Mouse (Mus musculus): ENCODE data around the gene Rtn4rl1. TPM values are rescaled to one million over a fixed set of nuclear protein-coding genes. Genes with fewer than 3 reads are reported as not detected.
A peak's percentile ranks its signal among the peaks of the same experiment; 100 is the strongest.
"Not testable (repeated sequence)": the region's sequence is repeated elsewhere in the genome, so short reads cannot be mapped to it uniquely, and the experiment has no call there.

The Rtn4rl1 gene
- polyA plus RNA-seq, 1 experiment from 2014 or later, result 0.88 TPM

GRCm38 (mm10) chr11:75172151-75173094 is 21.2 kb upstream of the Rtn4rl1 start:
- H3K9me3 ChIP-seq (ENCODE audit: control insufficient read depth, low read depth, low read length), result no peaks in the 10 kb centered on the region
- no peak for ATAC-seq (ENCODE audit: insufficient number of reproducible peaks, insufficient read depth, low FRiP score, low read depth)
- H3K9ac ChIP-seq (replicated peaks; ENCODE audit: low read depth, low read length), result 0 out of 2 replicates have a peak overlapping the region, but pooled peaks have one; percentile 3
- WGBS, result under 1% methylated on average over 71 of the region's 75 CpGs
- no peak overlapping the region for H3K27ac ChIP-seq (ENCODE audit: low read length)
- H3K4me3 ChIP-seq (ENCODE audit: low read depth, low read length), result peak overlapping the region; percentile 51
- peaks cover 20% of the 10 kb centered on the region; the same call in 1 of the 2 replicates for H3K4me1 ChIP-seq (ENCODE audit: control insufficient read depth, insufficient read depth, low read length)
- peak overlapping the region; percentile 96 for H3K4me2 ChIP-seq (replicated peaks; ENCODE audit: low read depth, low read length)
- no peaks in the 10 kb centered on the region; the same call in 1 of the 2 replicates for H3K36me3 ChIP-seq (ENCODE audit: control insufficient read depth, insufficient read depth, low read length)
- 0 out of 2 replicates have a peak, but pooled peaks cover 8% of the 10 kb centered on the region for H3K27me3 ChIP-seq (ENCODE audit: control insufficient read depth, insufficient read depth, low read length)

- Histone ChIP-seq H3K4me2 (replicated peaks; ENCODE audit: low read depth, low read length) (peak overlapping the region; percentile 96), H3K4me1 (ENCODE audit: control insufficient read depth, insufficient read depth, low read length) (peaks cover 28% of the 10 kb centered on the region), H3K4me3 (ENCODE audit: low read depth, low read length) (peak overlapping the region; percentile 51), H3K27ac (ENCODE audit: low read length) (no peak overlapping the region), H3K9ac (replicated peaks; ENCODE audit: low read depth, low read length) (no peak overlapping the region), H3K27me3 (ENCODE audit: control insufficient read depth, insufficient read depth, low read length) (0 out of 2 replicates have a peak, but pooled peaks cover 8% of the 10 kb centered on the region), H3K36me3 (ENCODE audit: control insufficient read depth, insufficient read depth, low read length) (no peaks in the 10 kb centered on the region; the same call in 1 of the 2 replicates), H3K9me3 (ENCODE audit: control insufficient read depth, low read depth, low read length) (no peaks in the 10 kb centered on the region)
- peak; percentile 57 for ATAC-seq (ENCODE audit: insufficient number of reproducible peaks, insufficient read depth, low FRiP score, low read depth)
- under 1% methylated on average over 69 of the region's 71 CpGs for WGBS
Observed at GRCm38 (mm10) chr11:75173095-75173798, 20.3 kb upstream of the Rtn4rl1 start.

- Histone ChIP-seq H3K4me1 (ENCODE audit: control insufficient read depth, insufficient read depth, low read length) (peaks cover 28% of the 10 kb centered on the region), H3K9ac (replicated peaks; ENCODE audit: low read depth, low read length) (no peak overlapping the region), H3K27me3 (ENCODE audit: control insufficient read depth, insufficient read depth, low read length) (0 out of 2 replicates have a peak, but pooled peaks cover 8% of the 10 kb centered on the region), H3K4me2 (replicated peaks; ENCODE audit: low read depth, low read length) (peak overlapping the region; percentile 96), H3K27ac (ENCODE audit: low read length) (no peak overlapping the region), H3K36me3 (ENCODE audit: control insufficient read depth, insufficient read depth, low read length) (no peaks in the 10 kb centered on the region; the same call in 1 of the 2 replicates), H3K9me3 (ENCODE audit: control insufficient read depth, low read depth, low read length) (no peaks in the 10 kb centered on the region), H3K4me3 (ENCODE audit: low read depth, low read length) (peak overlapping the region; percentile 51)
- 1% methylated on average over 15 of the region's 15 CpGs for WGBS
- no peak for ATAC-seq (ENCODE audit: insufficient number of reproducible peaks, insufficient read depth, low FRiP score, low read depth)
Observed at GRCm38 (mm10) chr11:75173799-75174165, 19.8 kb upstream of the Rtn4rl1 start.

GRCm38 (mm10) chr11:75174574-75174973 is 19.0 kb upstream of the Rtn4rl1 start:
- peaks cover 27% of the 10 kb centered on the region for H3K4me1 ChIP-seq (ENCODE audit: control insufficient read depth, insufficient read depth, low read length)
- H3K9ac ChIP-seq (replicated peaks; ENCODE audit: low read depth, low read length); H3K27me3 ChIP-seq (ENCODE audit: control insufficient read depth, insufficient read depth, low read length); H3K4me2 ChIP-seq (replicated peaks; ENCODE audit: low read depth, low read length); H3K36me3 ChIP-seq (ENCODE audit: control insufficient read depth, insufficient read depth, low read length); H3K4me3 ChIP-seq (ENCODE audit: low read depth, low read length); H3K27ac ChIP-seq (ENCODE audit: low read length); ATAC-seq (ENCODE audit: insufficient number of reproducible peaks, insufficient read depth, low FRiP score, low read depth); H3K9me3 ChIP-seq (ENCODE audit: control insufficient read depth, low read depth, low read length): not testable (repeated sequence)
- WGBS, result 67% methylated on average over 6 of the region's 6 CpGs

- Histone ChIP-seq H3K4me3 (ENCODE audit: low read depth, low read length) (peak overlapping the region; percentile 72), H3K27ac (ENCODE audit: low read length) (peak overlapping the region; percentile 76), H3K4me1 (ENCODE audit: control insufficient read depth, insufficient read depth, low read length) (peaks cover 16% of the 10 kb centered on the region), H3K36me3 (ENCODE audit: control insufficient read depth, insufficient read depth, low read length) (peaks cover 15% of the 10 kb centered on the region), H3K9ac (replicated peaks; ENCODE audit: low read depth, low read length) (peak overlapping the region; percentile 66), H3K9me3 (ENCODE audit: control insufficient read depth, low read depth, low read length) (no peaks in the 10 kb centered on the region), H3K4me2 (replicated peaks; ENCODE audit: low read depth, low read length) (peak overlapping the region; percentile 93), H3K27me3 (ENCODE audit: control insufficient read depth, insufficient read depth, low read length) (no peaks in the 10 kb centered on the region)
- 50% methylated on average over 12 of the region's 12 CpGs for WGBS
- no peak for ATAC-seq (ENCODE audit: insufficient number of reproducible peaks, insufficient read depth, low FRiP score, low read depth)
Observed at GRCm38 (mm10) chr11:75178011-75178410, 15.6 kb upstream of the Rtn4rl1 start.

- peak; percentile 93 for ATAC-seq (ENCODE audit: insufficient number of reproducible peaks, insufficient read depth, low FRiP score, low read depth)
- peak within 1 kb of the TSS; percentile 93 for H3K4me2 ChIP-seq (replicated peaks; ENCODE audit: low read depth, low read length)
- H3K36me3 ChIP-seq (ENCODE audit: control insufficient read depth, insufficient read depth, low read length), result peaks cover 22% of the 10 kb centered on the region
- no peaks in the 10 kb centered on the region for H3K27me3 ChIP-seq (ENCODE audit: control insufficient read depth, insufficient read depth, low read length)
- peak within 1 kb of the TSS; percentile 66 for H3K9ac ChIP-seq (replicated peaks; ENCODE audit: low read depth, low read length)
- peaks cover 14% of the 10 kb centered on the region for H3K4me1 ChIP-seq (ENCODE audit: control insufficient read depth, insufficient read depth, low read length)
- H3K4me3 ChIP-seq (ENCODE audit: low read depth, low read length), result peak within 1 kb of the TSS; percentile 72
- under 1% methylated on average over 33 of the region's 33 CpGs for WGBS
- H3K27ac ChIP-seq (ENCODE audit: low read length), result peak within 1 kb of the TSS; percentile 76
- H3K9me3 ChIP-seq (ENCODE audit: control insufficient read depth, low read depth, low read length), result no peaks in the 10 kb centered on the region
Observed at GRCm38 (mm10) chr11:75178672-75179208, 14.8 kb upstream of the Rtn4rl1 start, which contains the start of gene Ovca2. TSS of gene Ovca2 (minus strand) at chr11:75178835.

GRCm38 (mm10) chr11:75183917-75184570 is 9.5 kb upstream of the Rtn4rl1 start:
- no peak overlapping the region for H3K27ac ChIP-seq (ENCODE audit: low read length)
- no peaks in the 10 kb centered on the region for H3K27me3 ChIP-seq (ENCODE audit: control insufficient read depth, insufficient read depth, low read length)
- 73% methylated on average over 2 of the region's 2 CpGs for WGBS
- H3K9ac ChIP-seq (replicated peaks; ENCODE audit: low read depth, low read length), result no peak overlapping the region
- no peaks in the 10 kb centered on the region for H3K9me3 ChIP-seq (ENCODE audit: control insufficient read depth, low read depth, low read length)
- peaks cover 3% of the 10 kb centered on the region; the same call in 1 of the 2 replicates for H3K4me1 ChIP-seq (ENCODE audit: control insufficient read depth, insufficient read depth, low read length)
- H3K4me2 ChIP-seq (replicated peaks; ENCODE audit: low read depth, low read length), result no peak overlapping the region
- ATAC-seq (ENCODE audit: insufficient number of reproducible peaks, insufficient read depth, low FRiP score, low read depth), result no peak
- H3K4me3 ChIP-seq (ENCODE audit: low read depth, low read length), result no peak overlapping the region
- peaks cover 28% of the 10 kb centered on the region for H3K36me3 ChIP-seq (ENCODE audit: control insufficient read depth, insufficient read depth, low read length)

Measured in stomach, embryonic 14.5 days (tissue).